Mouse (Mus musculus): ENCODE results near the gene Cdk9.

DNA sequence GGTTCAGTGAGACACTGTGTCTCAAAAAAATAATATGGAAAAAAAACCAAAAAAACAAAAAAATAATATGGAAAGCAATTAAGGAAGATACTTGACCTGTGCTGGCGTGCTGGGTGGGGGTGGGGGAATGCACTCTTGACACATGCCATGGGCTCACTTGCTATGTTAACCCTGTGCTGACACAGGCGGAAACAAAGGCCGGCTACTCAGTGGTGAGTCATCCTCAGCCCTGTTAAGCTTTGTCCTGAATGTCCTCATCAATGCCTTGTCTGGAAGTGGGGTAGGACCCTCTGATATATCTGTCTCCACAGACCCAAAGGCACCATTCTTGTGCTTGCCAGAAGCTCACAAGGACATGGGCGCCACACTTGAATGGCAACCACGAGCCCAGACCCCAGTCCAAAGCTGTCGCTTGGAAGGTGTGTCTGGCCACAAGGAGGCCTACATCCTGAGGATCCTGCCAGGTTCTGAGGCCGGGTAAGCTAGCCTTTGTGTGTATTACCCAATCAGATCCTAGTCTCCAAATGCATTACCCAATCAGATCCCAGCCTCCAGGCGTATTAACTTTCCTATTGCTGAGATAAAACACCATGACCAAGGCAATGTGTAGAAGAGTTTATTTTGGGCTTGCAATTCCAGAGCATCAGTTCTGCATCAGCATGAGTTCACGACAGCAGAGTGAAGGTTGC, 40.8 kb downstream of the Cdk9 start:
- TF ChIP-seq CTCF (IDR thresholded peaks at IDR 0.05; ENCODE audit: borderline replicate concordance, extremely low read depth, insufficient read depth, insufficient read length) (no peak), POLR2A (IDR thresholded peaks at IDR 0.05; ENCODE audit: borderline replicate concordance, extremely low read depth, insufficient read depth, insufficient read length, poor library complexity, severe bottlenecking) (no peak)
